Comparison of ENCODE assay signal across 20 mouse cellular contexts in genomic region chr7:134681729-134682527, GRCm38 (mm10). TPM values are rescaled to one million over a fixed set of nuclear protein-coding genes. Genes with fewer than 3 reads are reported as not detected.
DNase-seq lines count a peak whose midpoint lies in the region; ATAC-seq lines count a peak whose summit lies in the region.
"Had no signal": no experiment of that assay in that cellular context is flagged by ENCODE, and none has a peak within 500 bp of the region (broad histone marks: within the 10 kb centered on the region; RNA-seq: fewer than 3 reads in every experiment).

No protein-coding gene starts in this region.

- H3K4me3 ChIP-seq in lung, embryonic 16.5 days (ENCODE audit: low read length) = no peak overlapping the region
- H3K4me3 ChIP-seq: forebrain, embryonic 15.5 days; heart, embryonic 10.5 days; heart, embryonic 15.5 days; hindbrain, embryonic 12.5 days had no signal

- no peaks in the 10 kb centered on the region for H3K27me3 ChIP-seq in lung, embryonic 16.5 days (ENCODE audit: control insufficient read depth, insufficient read depth, low read depth, low read length)
- H3K27me3 ChIP-seq: CH12.LX; forebrain, embryonic 15.5 days; heart, embryonic 15.5 days; hindbrain, embryonic 12.5 days had no signal

- intact Hi-C loops in left cerebral cortex, postnatal 4 days (cut with DNase I) = no loop called here

- H3K9ac ChIP-seq in lung, embryonic 16.5 days (ENCODE audit: low read length) = no peak overlapping the region
- H3K9ac ChIP-seq: forebrain, embryonic 15.5 days; heart, embryonic 15.5 days; hindbrain, embryonic 12.5 days had no signal

- H3K4me2 ChIP-seq in lung, embryonic 16.5 days (ENCODE audit: low read depth, low read length) = no peak overlapping the region
- H3K4me2 ChIP-seq: forebrain, embryonic 15.5 days; heart, embryonic 15.5 days; hindbrain, embryonic 12.5 days had no signal

- no peak overlapping the region for H3K27ac ChIP-seq in lung, embryonic 16.5 days (ENCODE audit: low read length)
- H3K27ac ChIP-seq: forebrain, embryonic 15.5 days; heart, embryonic 10.5 days; heart, embryonic 15.5 days; hindbrain, embryonic 12.5 days had no signal

- H3K36me3 ChIP-seq in lung, embryonic 16.5 days (ENCODE audit: control insufficient read depth, insufficient read depth, low read length) = no peaks in the 10 kb centered on the region
- H3K36me3 ChIP-seq: forebrain, embryonic 15.5 days; heart, embryonic 15.5 days; hindbrain, embryonic 12.5 days had no signal

- no peaks in the 10 kb centered on the region for H3K9me3 ChIP-seq in lung, embryonic 16.5 days (ENCODE audit: control insufficient read depth, low read length)
- H3K9me3 ChIP-seq: forebrain, embryonic 15.5 days; heart, embryonic 10.5 days; heart, embryonic 15.5 days; hindbrain, embryonic 12.5 days had no signal

- ATAC-seq in lung, embryonic 16.5 days (ENCODE audit: low read depth) = 0 out of 2 replicates have a peak, but pooled peaks have one; percentile 34
- ATAC-seq: forebrain, embryonic 15.5 days; hindbrain, embryonic 16.5 days had no signal

- 72% methylated on average over 12 of the region's 12 CpGs for WGBS in lung, embryonic 16.5 days

- DNase-seq in adrenal gland, postnatal 14 days = peak; percentile 4
- DNase-seq in adrenal gland, postnatal 10 days = no peak
- DNase-seq in lung, postnatal 25 days (ENCODE audit: low spot score) = no peak
- peak; percentile 68 for DNase-seq in R1 (ENCODE audit: low read depth, low spot score)
- no peak for DNase-seq in cerebellum, adult 9-11 months
- DNase-seq in left cerebral cortex, postnatal 4 days = no peak
- DNase-seq: adrenal gland, adult 8-10 months; cerebellum, adult 18-20 months; cerebellum, postnatal 10 days; gastrocnemius, postnatal 36 days; heart, adult 18-20 months; kidney, adult 11 months had no signal

- peaks cover 21% of the 10 kb centered on the region for H3K4me1 ChIP-seq in lung, embryonic 16.5 days (replicated peaks; ENCODE audit: control insufficient read depth, insufficient read depth, low read length)

RNA-seq across cellular contexts. Expression of gene Dock1, which starts 11.5 kb away (rescaled TPM):
- 117 and 125 TPM in 2 replicates for total RNA-seq in adrenal gland, postnatal 14 days (2021)
- total RNA-seq in adrenal gland, postnatal 10 days (2021) = 100 to 1,000 TPM in 1 of 2 experiments, 10 to 100 TPM in 1; 86.5 to 107 TPM
- polyA plus RNA-seq in lung, embryonic 16.5 days (2015; fragmentation: Nextera tagmentation; extraction: Ambion mirVana) = 40.0 and 44.5 TPM in 2 replicates
- total RNA-seq in left cerebral cortex, postnatal 4 days (2021) = 10 to 100 TPM; 17.4 to 19.9 TPM
- total RNA-seq: CH12.LX, MEL had no signal

Comparison
In these comparisons a context has a peak if more than half of its experiments do, and no peak if none do; other contexts are left out.
1. DNase-seq: peak in adrenal gland, postnatal 14 days (single experiment) and R1 (single experiment); none in adrenal gland, postnatal 10 days (single experiment), lung, postnatal 25 days (single experiment), cerebellum, adult 9-11 months (single experiment) and left cerebral cortex, postnatal 4 days (single experiment).